Mouse (Mus musculus) limb, embryonic 10.5 days (tissue): ENCODE results near the gene Anp32b. TPM values are rescaled to one million over a fixed set of nuclear protein-coding genes. Genes with fewer than 3 reads are reported as not detected.
A peak's percentile ranks its signal among the peaks of the same experiment; 100 is the strongest.

ENCODE experiments used
- DNase-seq: peaks from one replicate; pipeline ENCODE4 v3.0.0-alpha.2; 2017; ENCODE audit warnings: low spot score
- H3K27ac ChIP-seq: fragments of 300-500 bp; sonication (generic); 2 replicates; pipeline ENCODE4 v1.5.1; 2016; ENCODE audit warnings: mild to moderate bottlenecking
- H3K27me3 ChIP-seq: fragments of 300-500 bp; sonication (generic); 2 replicates; pipeline ENCODE4 v1.6.1; 2016; ENCODE audit warnings: low read depth, mild to moderate bottlenecking; ENCODE audit not compliant: poor library complexity, severe bottlenecking
- H3K36me3 ChIP-seq: fragments of 300-500 bp; sonication (generic); 2 replicates; pipeline ENCODE4 v1.6.1; 2016; ENCODE audit warnings: mild to moderate bottlenecking, moderate library complexity
- H3K4me1 ChIP-seq: fragments of 300-500 bp; sonication (generic); 2 replicates; pipeline ENCODE4 v1.6.1; 2016
- H3K4me3 ChIP-seq: fragments of 300-500 bp; sonication (generic); 2 replicates; pipeline ENCODE4 v1.5.1; 2016; ENCODE audit warnings: mild to moderate bottlenecking, moderate library complexity
- H3K9me3 ChIP-seq: fragments of 300-500 bp; sonication (generic); replicated peaks from 2 replicates; pipeline ENCODE4 v1.6.1; 2016; ENCODE audit warnings: mild to moderate bottlenecking
- WGBS: fragments of 180-500 bp; shearing (Covaris S2); methylation state at CpG from one replicate; pipeline ENCODE4 v1.1.7; 2016; 5-methylcytosine and 5-hydroxymethylcytosine counted together
- polyA plus RNA-seq: library from polyadenylated mRNA; unstranded; fragments of >200 nt; fragmentation: Nextera tagmentation; extraction: Ambion mirVana; gene quantifications from 2 replicates; pipeline ENCODE4 v1.2.1, GENCODE M21; 2016

The Anp32b gene
- polyA plus RNA-seq, 1 experiment from 2014 or later, result 405 TPM

- peak; percentile 57 for DNase-seq
- no peak overlapping the region for H3K4me3 ChIP-seq
- 0 out of 2 replicates have a peak, but pooled peaks cover under 1% of the 10 kb centered on the region for H3K27me3 ChIP-seq
- 22% methylated on average over 4 of the region's 4 CpGs for WGBS
- no peaks in the 10 kb centered on the region for H3K4me1 ChIP-seq
- peaks cover 83% of the 10 kb centered on the region for H3K36me3 ChIP-seq
- H3K27ac ChIP-seq, result no peak overlapping the region
- no peaks in the 10 kb centered on the region for H3K9me3 ChIP-seq
Observed at GRCm38 (mm10) chr4:46498976-46499375, 48.3 kb downstream of the Anp32b start.

- DNase-seq, result no peak
- 85% methylated on average over 16 of the region's 16 CpGs for WGBS
- no peak overlapping the region for H3K27ac ChIP-seq
- peaks cover 60% of the 10 kb centered on the region for H3K36me3 ChIP-seq
- H3K4me3 ChIP-seq, result no peak overlapping the region
- no peaks in the 10 kb centered on the region for H3K9me3 ChIP-seq
- H3K27me3 ChIP-seq, result peaks cover 34% of the 10 kb centered on the region
- H3K4me1 ChIP-seq, result peaks cover 9% of the 10 kb centered on the region
Observed at GRCm38 (mm10) chr4:46502606-46503502, 52.2 kb downstream of the Anp32b start.

- 88% methylated on average over 3 of the region's 3 CpGs for WGBS
- Histone ChIP-seq H3K4me3 (no peak overlapping the region), H3K9me3 (no peaks in the 10 kb centered on the region), H3K27ac (no peak overlapping the region), H3K36me3 (peaks cover 57% of the 10 kb centered on the region), H3K27me3 (peaks cover 34% of the 10 kb centered on the region), H3K4me1 (peaks cover 9% of the 10 kb centered on the region)
- no peak for DNase-seq
Observed at GRCm38 (mm10) chr4:46503881-46504280, 53.2 kb downstream of the Anp32b start.

DNA sequence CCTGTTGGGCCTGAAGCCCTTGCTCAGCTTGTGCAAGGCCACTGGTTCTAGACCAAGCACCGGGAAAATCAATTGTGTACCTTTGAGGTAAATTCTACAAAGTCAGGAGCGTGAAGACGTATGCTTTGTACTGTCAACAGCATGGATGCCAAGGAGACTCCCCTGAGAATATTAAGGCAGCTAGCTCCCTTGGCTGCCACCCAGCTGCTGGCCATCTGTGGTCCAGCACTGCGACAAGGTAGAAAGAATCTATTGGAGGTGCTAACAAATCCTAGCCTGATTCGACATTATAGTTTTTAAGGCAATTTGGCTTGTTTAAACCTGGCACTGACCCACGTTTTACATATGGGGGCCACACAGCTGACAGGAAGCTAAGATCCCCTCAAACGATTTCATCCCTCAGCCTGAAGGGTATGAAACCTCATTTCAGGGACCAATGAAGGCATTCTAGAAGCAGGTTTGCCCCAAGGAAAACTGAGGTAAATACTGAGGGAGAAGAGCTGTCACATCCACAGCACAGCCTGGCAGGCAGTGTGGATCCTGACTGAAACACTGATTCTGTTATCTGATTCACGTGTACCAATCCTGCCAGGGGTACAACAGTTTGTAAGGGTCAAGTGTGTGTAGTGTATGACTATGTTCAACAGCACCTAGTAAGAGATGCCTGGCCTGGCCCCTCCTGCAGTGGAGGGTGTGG is 54.8 kb downstream of the Anp32b start:
- DNase-seq, result no peak
- H3K9me3 ChIP-seq, result no peaks in the 10 kb centered on the region
- no peak overlapping the region for H3K4me3 ChIP-seq
- no peak overlapping the region for H3K27ac ChIP-seq
- peaks cover 34% of the 10 kb centered on the region for H3K27me3 ChIP-seq
- H3K4me1 ChIP-seq, result peaks cover 12% of the 10 kb centered on the region
- peaks cover 42% of the 10 kb centered on the region for H3K36me3 ChIP-seq
- WGBS, result 76% methylated on average over 8 of the region's 8 CpGs

GRCm38 (mm10) chr4:46506801-46507610 is 56.3 kb downstream of the Anp32b start:
- no peaks in the 10 kb centered on the region for H3K9me3 ChIP-seq
- under 1% methylated on average over 90 of the region's 94 CpGs for WGBS
- peaks cover 27% of the 10 kb centered on the region for H3K36me3 ChIP-seq
- H3K4me1 ChIP-seq, result peaks cover 12% of the 10 kb centered on the region
- DNase-seq, result peak; percentile 95
- peak overlapping the region; percentile 19 for H3K27ac ChIP-seq
- peaks cover 34% of the 10 kb centered on the region for H3K27me3 ChIP-seq
- H3K4me3 ChIP-seq, result peak overlapping the region; percentile 62

DNA sequence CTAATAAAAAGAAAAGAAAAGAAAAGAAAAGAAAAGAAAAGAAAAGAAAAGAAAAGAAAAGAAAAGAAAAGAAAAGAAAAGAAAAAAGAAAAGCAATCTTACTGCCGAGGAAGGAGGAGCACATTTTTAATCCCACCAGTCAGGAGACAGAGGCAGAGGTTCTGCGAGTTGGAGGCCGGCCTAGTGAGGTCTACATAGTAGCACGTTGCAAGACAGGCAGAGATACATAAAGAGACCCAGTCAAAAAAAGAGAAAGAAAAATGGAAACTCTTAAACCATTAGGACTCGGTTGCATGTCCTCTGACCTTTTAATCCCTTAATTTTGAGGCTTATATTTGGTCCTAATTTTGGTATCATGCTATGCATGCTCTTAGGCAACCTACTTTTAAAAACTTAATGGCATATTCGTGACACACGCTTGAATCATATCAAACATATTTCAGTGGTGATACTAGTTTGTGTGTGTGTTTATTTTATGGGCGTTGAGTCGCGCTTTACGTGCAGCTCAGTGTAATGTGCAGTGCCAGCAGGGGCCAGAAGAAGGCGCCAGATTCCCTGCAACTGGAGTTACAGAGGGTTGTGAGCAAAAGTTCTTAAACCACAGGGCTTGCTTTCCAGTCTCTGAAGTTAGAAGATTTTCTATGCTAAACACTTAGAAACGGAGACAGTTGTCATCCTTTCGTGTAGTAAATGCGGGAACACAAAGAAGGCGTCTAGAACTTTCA is 57.2 kb downstream of the Anp32b start:
- peak overlapping the region; percentile 62 for H3K4me3 ChIP-seq
- WGBS, result 11% methylated on average over 16 of the region's 16 CpGs
- H3K27me3 ChIP-seq, result peaks cover 34% of the 10 kb centered on the region
- H3K36me3 ChIP-seq, result peaks cover 18% of the 10 kb centered on the region
- no peaks in the 10 kb centered on the region for H3K9me3 ChIP-seq
- peaks cover 12% of the 10 kb centered on the region for H3K4me1 ChIP-seq
- H3K27ac ChIP-seq, result no peak overlapping the region
- DNase-seq, result peak; percentile 77

DNA sequence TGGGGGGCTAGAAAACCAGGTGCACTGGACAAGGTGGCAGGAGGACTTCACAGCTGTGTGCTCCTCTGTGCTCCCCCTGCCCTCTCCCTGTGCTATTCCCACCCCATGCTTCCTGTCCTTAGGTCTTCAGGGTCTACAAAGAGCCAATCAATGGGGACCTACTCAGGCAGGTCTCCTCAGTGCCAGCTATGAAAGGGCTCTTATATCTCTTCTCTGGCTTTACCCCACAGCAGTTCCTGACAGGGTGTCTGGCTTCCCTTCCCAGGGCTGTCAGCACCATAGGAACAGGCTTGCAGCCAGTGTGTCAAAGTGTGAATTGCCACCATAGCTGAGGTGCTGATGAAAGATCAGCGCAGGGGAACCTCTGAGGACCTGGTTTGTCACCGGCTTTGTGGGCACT is 69.8 kb downstream of the Anp32b start:
- Histone ChIP-seq H3K4me3 (no peak overlapping the region), H3K4me1 (peaks cover 12% of the 10 kb centered on the region), H3K36me3 (no peaks in the 10 kb centered on the region), H3K9me3 (no peaks in the 10 kb centered on the region), H3K27ac (no peak overlapping the region), H3K27me3 (no peaks in the 10 kb centered on the region)
- no peak for DNase-seq
- 77% methylated on average over 2 of the region's 2 CpGs for WGBS

DNA sequence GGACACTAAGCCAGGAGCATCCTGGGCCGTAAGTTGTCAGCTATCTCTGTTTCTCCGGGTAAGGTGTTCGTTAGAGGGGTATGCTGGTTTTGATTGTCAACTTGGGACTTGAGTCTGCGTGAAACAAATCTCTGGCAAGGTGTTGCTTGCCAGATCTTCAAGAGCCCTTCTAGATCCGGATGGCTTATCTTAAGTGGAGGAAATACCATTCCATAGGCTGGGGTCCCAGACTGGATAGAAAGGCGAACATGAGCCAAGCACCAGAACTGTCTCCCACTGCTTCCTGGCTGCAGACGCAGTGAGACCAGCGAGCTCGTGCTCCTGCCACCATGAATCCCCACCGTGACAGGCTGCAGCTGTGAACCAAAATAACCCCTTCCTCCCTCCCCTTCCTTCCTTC is 70.8 kb downstream of the Anp32b start:
- Histone ChIP-seq H3K27ac (no peak overlapping the region), H3K27me3 (no peaks in the 10 kb centered on the region), H3K9me3 (no peaks in the 10 kb centered on the region), H3K4me3 (no peak overlapping the region), H3K36me3 (no peaks in the 10 kb centered on the region), H3K4me1 (peaks cover 12% of the 10 kb centered on the region)
- no peak for DNase-seq
- WGBS, result 84% methylated on average over 10 of the region's 10 CpGs

Other genes with a start within 250 kb of the Anp32b start
- gene Foxe1, start 107.3 kb upstream of the Anp32b start, polyA plus RNA-seq, result 0.35 TPM in 1 of 2 replicates, not detected in the other
- gene Trmo, start 61.5 kb upstream of the Anp32b start, polyA plus RNA-seq, result 11.5 and 11.9 TPM in 2 replicates
- gene Hemgn, start 37.4 kb upstream of the Anp32b start, polyA plus RNA-seq, result 12.8 and 13.4 TPM in 2 replicates
- 87.2 and 96.1 TPM in 2 replicates for gene Nans, start 38.3 kb downstream of the Anp32b start, polyA plus RNA-seq
- gene Trim14, start 85.2 kb downstream of the Anp32b start, polyA plus RNA-seq, result 0.64 and 0.78 TPM in 2 replicates
- 2.1 and 2.2 TPM in 2 replicates for gene Coro2a, start 151.3 kb downstream of the Anp32b start, polyA plus RNA-seq
- gene Tbc1d2, start 199.3 kb downstream of the Anp32b start, polyA plus RNA-seq, result 1.2 and 1.8 TPM in 2 replicates